Mouse (Mus musculus): ENCODE data around the gene Galns. TPM values are rescaled to one million over a fixed set of nuclear protein-coding genes. Genes with fewer than 3 reads are reported as not detected.

Gene Galns
- total and polyA plus RNA-seq, 3 experiments = 16.4 to 25.6 (median 25.6) TPM

DNA sequence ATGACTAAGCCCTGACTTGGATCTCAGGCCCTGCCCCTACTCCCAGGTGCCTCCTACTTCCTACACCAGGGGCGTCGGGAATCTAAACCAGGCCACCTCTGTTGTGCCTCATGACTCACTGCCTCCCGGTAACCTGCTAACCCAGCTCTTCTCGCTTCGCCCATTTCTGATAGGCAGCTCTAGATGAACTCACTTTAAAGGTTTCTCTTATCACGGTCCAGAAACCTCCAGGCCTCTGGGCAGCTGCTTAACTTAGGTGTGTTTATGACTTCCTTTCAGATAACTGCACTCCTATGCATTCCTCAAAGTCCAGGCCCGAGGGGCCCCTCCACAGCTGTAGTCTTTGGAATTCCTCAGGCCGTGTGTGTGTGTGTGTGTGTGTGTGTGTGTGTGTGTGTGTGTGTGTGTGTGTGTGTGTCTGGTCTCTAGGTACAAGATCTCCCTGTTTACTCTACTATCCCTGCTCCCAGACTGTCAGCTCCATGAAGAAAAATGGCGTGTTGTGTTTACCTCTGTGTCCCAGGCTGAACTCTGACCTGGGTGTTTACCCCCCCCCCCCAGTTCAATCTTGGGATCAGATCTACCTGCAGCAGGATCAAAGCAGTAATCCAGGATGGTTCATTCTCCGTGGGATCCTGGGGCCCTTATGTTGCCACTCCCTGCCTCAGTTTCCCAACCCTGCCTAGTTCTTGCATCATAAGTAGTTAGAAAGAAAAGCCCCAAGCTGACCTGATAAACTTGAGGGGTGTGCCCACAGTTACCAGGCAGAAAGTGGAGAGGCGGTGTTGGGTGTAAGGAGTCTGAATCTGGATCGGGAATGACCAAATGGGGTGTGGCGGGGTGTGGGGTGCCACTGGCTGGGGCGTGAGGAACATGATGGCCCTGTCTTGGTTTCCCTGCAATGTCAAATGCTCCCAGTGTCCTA lies 24.9 kb upstream of the Galns start:
- Histone ChIP-seq H3K9ac (ENCODE audit: insufficient read depth, low read depth) (no peak overlapping the region), H3K79me2 (replicated peaks; ENCODE audit: control insufficient read depth, extremely low read depth, insufficient read depth, poor library complexity, severe bottlenecking) (no peaks in the 10 kb centered on the region), H3K27me3 (replicated peaks) (no peaks in the 10 kb centered on the region), H3K9me3 (replicated peaks; ENCODE audit: low read length) (no peaks in the 10 kb centered on the region), H3K4me2 (ENCODE audit: insufficient read depth, low read depth, poor library complexity, severe bottlenecking) (no peak overlapping the region), H3K27ac (ENCODE audit: insufficient read depth, low read depth) (no peak overlapping the region), H3K36me3 (replicated peaks in 1 of 2; ENCODE audit: control insufficient read depth in 1 of 2, insufficient read depth in 1 of 2, low read length in 1 of 2) (peaks cover 85 to 94% of the 10 kb centered on the region in 2 experiments), H3K4me1 (ENCODE audit: control insufficient read depth in 1 of 2, insufficient read depth in 2 of 2) (peaks cover 0 to 5% of the 10 kb centered on the region in 2 experiments; a peak in 1 of 4 replicates), H3K4me3 (replicated peaks in 1 of 3; ENCODE audit: low read depth in 2 of 3, low read length in 2 of 3, poor library complexity in 1 of 3) (no peak overlapping the region)
- dilution Hi-C loops (cut with MboI; ENCODE audit: extremely low pct_ligation_motif_present, extremely low pct_unique_long_range_greater_than_20kb, low sequenced_read_pairs) = no loop called here
- TF ChIP-seq MAFK (IDR thresholded peaks at IDR 0.05; ENCODE audit: insufficient replicate concordance, low read length) (no peak), ETS1 (conservative IDR thresholded peaks at IDR 0.05; ENCODE audit: low read depth, low read length) (no peak), UBTF (IDR thresholded peaks at IDR 0.05; ENCODE audit: low read depth, low read length) (no peak), CTCF (conservative IDR thresholded peaks at IDR 0.05 in 1 of 2, IDR thresholded peaks at IDR 0.05 in 1 of 2; ENCODE audit: low read depth in 2 of 2, low read length in 2 of 2) (no peak), TBP (conservative IDR thresholded peaks at IDR 0.05; ENCODE audit: low read depth, low read length) (no peak), BHLHE40 (IDR thresholded peaks at IDR 0.05; ENCODE audit: low read depth, low read length) (no peak), POLR2A (IDR thresholded peaks at IDR 0.05; ENCODE audit: low read depth, low read length) (no peak), GABPA (IDR thresholded peaks at IDR 0.05; ENCODE audit: insufficient replicate concordance, low read depth, low read length) (no peak), POLR2AphosphoS2 (IDR thresholded peaks at IDR 0.05; ENCODE audit: low read depth, low read length) (no peak), EP300 (IDR thresholded peaks at IDR 0.05; ENCODE audit: low read length) (no peak), JUN (IDR thresholded peaks at IDR 0.05; ENCODE audit: insufficient read depth, low read depth, low read length) (no peak), USF2 (conservative IDR thresholded peaks at IDR 0.05; ENCODE audit: low read depth, low read length) (no peak), RCOR1 (conservative IDR thresholded peaks at IDR 0.05; ENCODE audit: low read depth, low read length) (no peak), MAZ (IDR thresholded peaks at IDR 0.05; ENCODE audit: low read depth, low read length) (no peak), MXI1 (IDR thresholded peaks at IDR 0.05; ENCODE audit: low read depth, low read length) (no peak), JUND (conservative IDR thresholded peaks at IDR 0.05; ENCODE audit: low read depth, low read length) (no peak)
- no peak for DNase-seq (ENCODE audit: extremely low read depth)
- in situ Hi-C loops (cut with MboI; ENCODE audit: low pct_ligation_motif_present, low pct_unique_long_range_greater_than_20kb, low sequenced_read_pairs) = no loop called here

DNA sequence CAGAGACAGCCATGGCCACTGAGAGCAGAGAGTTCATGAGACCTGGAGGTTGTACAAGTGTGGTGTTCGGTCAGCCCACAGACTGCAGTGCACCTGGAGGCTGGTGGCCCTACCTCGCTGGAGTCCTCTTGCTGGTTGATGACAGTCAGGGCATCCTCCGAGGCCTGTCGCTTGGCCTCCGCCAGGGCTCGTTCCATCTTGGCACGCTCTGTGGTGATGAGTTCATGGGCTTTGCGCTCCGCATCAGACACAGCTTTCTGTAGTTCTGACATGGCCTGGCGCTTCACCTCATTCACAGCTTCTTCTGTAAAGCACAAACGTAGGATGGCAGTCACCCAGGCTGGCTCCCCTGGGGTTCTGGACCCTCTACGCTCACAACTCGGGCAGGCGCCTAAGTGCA lies 21.9 kb upstream of the Galns start:
- H3K27ac ChIP-seq (ENCODE audit: insufficient read depth, low read depth) = no peak overlapping the region
- in situ Hi-C loops (cut with MboI; ENCODE audit: low pct_ligation_motif_present, low pct_unique_long_range_greater_than_20kb, low sequenced_read_pairs) (no loop called here), dilution Hi-C loops (cut with MboI; ENCODE audit: extremely low pct_ligation_motif_present, extremely low pct_unique_long_range_greater_than_20kb, low sequenced_read_pairs) (no loop called here)
- peaks cover 0 to 5% of the 10 kb centered on the region in 2 experiments; a peak in 1 of 4 replicates for H3K4me1 ChIP-seq (ENCODE audit: control insufficient read depth in 1 of 2, insufficient read depth in 2 of 2)
- TF ChIP-seq RAD21 (IDR thresholded peaks at IDR 0.05; ENCODE audit: low read depth, low read length) = no peak
- TF ChIP-seq CHD2 (IDR thresholded peaks at IDR 0.05; ENCODE audit: low read length) = no peak
- no peak for TF ChIP-seq POLR2AphosphoS2 (IDR thresholded peaks at IDR 0.05; ENCODE audit: low read depth, low read length)
- no peak for TF ChIP-seq MEF2A (IDR thresholded peaks at IDR 0.05; ENCODE audit: borderline replicate concordance, low read depth, low read length)
- no peak for TF ChIP-seq CHD1 (IDR thresholded peaks at IDR 0.05; ENCODE audit: low read depth, low read length)
- H3K27me3 ChIP-seq (replicated peaks) = no peaks in the 10 kb centered on the region
- H3K9ac ChIP-seq (ENCODE audit: insufficient read depth, low read depth) = no peak overlapping the region
- no peaks in the 10 kb centered on the region for H3K9me3 ChIP-seq (replicated peaks; ENCODE audit: low read length)
- H3K79me2 ChIP-seq (replicated peaks; ENCODE audit: control insufficient read depth, extremely low read depth, insufficient read depth, poor library complexity, severe bottlenecking) = no peaks in the 10 kb centered on the region
- H3K4me3 ChIP-seq (replicated peaks in 1 of 3; ENCODE audit: low read depth in 2 of 3, low read length in 2 of 3, poor library complexity in 1 of 3) = no peak overlapping the region
- no peak overlapping the region for H3K4me2 ChIP-seq (ENCODE audit: insufficient read depth, low read depth, poor library complexity, severe bottlenecking)
- peaks cover 77 to 92% of the 10 kb centered on the region in 2 experiments for H3K36me3 ChIP-seq (replicated peaks in 1 of 2; ENCODE audit: control insufficient read depth in 1 of 2, insufficient read depth in 1 of 2, low read length in 1 of 2)
- no peak for DNase-seq (ENCODE audit: extremely low read depth)
